Mouse (Mus musculus) thymus, adult 2 months (tissue): Measurements from ENCODE around the gene Synpo2.

ENCODE experiments used
- CTCF ChIP-seq: fragments of 200-500 bp; IDR thresholded peaks from 2 replicates; pipeline ENCODE4 v1.5.1; 2012; ENCODE audit warnings: mild to moderate bottlenecking, control low read depth, low read length, moderate library complexity, borderline replicate concordance; ENCODE audit not compliant: control insufficient read depth, poor library complexity, insufficient read depth; ENCODE audit errors: extremely low read depth
- POLR2A ChIP-seq: fragments of 200-500 bp; IDR thresholded peaks from 2 replicates; pipeline ENCODE4 v1.6.1; 2012; ENCODE audit warnings: mild to moderate bottlenecking, low read length, control low read depth, moderate library complexity; ENCODE audit not compliant: control insufficient read depth, poor library complexity, insufficient read depth; ENCODE audit errors: extremely low read depth

- TF ChIP-seq CTCF (no peak), POLR2A (no peak)
These were observed 134.2 kb downstream of the Synpo2 start for GRCm38 (mm10) chr3:123101761-123102160.
